Mouse (Mus musculus) cerebellum, postnatal 25 days (tissue): Measurements from ENCODE around the gene Ngdn.
"Not testable (repeated sequence)": the region's sequence is repeated elsewhere in the genome, so short reads cannot be mapped to it uniquely, and the experiment has no call there.

Source experiments
- DNase-seq, 2 experiments: peaks; one replicate each; pipeline ENCODE4 v3.0.0; 2021; ENCODE audit warnings: mixed read lengths in 2 of 2

Ngdn gene

GRCm38 (mm10) chr14:55014991-55015766, at the start of gene Ngdn:
Gene Ngdn (plus strand): TSS chr14:55015454.
- peak; percentile 99 to 100 for DNase-seq

- DNase-seq: no peak
Measured at GRCm38 (mm10) chr14:54965631-54966030, 49.6 kb upstream of the Ngdn start.

- no peak for DNase-seq
Measured at GRCm38 (mm10) chr14:54966320-54966977, 48.8 kb upstream of the Ngdn start, which contains the start of gene Myh6. Gene Myh6 (minus strand): TSS chr14:54966927.

GRCm38 (mm10) chr14:54967874-54968273, 47.4 kb upstream of the Ngdn start:
- DNase-seq: no peak

GRCm38 (mm10) chr14:54968344-54968743, 46.9 kb upstream of the Ngdn start:
- no peak for DNase-seq

GRCm38 (mm10) chr14:54972786-54973185, 42.5 kb upstream of the Ngdn start:
- not testable (repeated sequence) for DNase-seq

GRCm38 (mm10) chr14:54974068-54974791, 41.0 kb upstream of the Ngdn start:
- DNase-seq: no peak

- DNase-seq: no peak
Measured at GRCm38 (mm10) chr14:54976633-54977032, 38.6 kb upstream of the Ngdn start, which contains the start of gene Gm17428. Gene Gm17428 (plus strand): TSS chr14:54976933.

- DNase-seq: no peak
Measured at GRCm38 (mm10) chr14:54978664-54979063, 36.6 kb upstream of the Ngdn start.

- DNase-seq: no peak
Measured at GRCm38 (mm10) chr14:54981934-54982333, 33.3 kb upstream of the Ngdn start.

GRCm38 (mm10) chr14:54988350-54988874, 26.8 kb upstream of the Ngdn start:
- not testable (repeated sequence) for DNase-seq

- no peak for DNase-seq
Measured at GRCm38 (mm10) chr14:54988882-54989281, 26.4 kb upstream of the Ngdn start.

- DNase-seq: no peak
Measured at GRCm38 (mm10) chr14:54989886-54990441, 25.3 kb upstream of the Ngdn start.

GRCm38 (mm10) chr14:54992196-54992595, 23.1 kb upstream of the Ngdn start:
- no peak for DNase-seq

GRCm38 (mm10) chr14:54993636-54994035, 21.6 kb upstream of the Ngdn start:
- no peak for DNase-seq

- DNase-seq: no peak
Measured at GRCm38 (mm10) chr14:54994136-54994868, 21.0 kb upstream of the Ngdn start, which contains the start of gene Myh7. Gene Myh7 (minus strand): TSS chr14:54994626.

- no peak for DNase-seq
Measured at GRCm38 (mm10) chr14:54994869-54995186, 20.4 kb upstream of the Ngdn start.

- no peak for DNase-seq
Measured at GRCm38 (mm10) chr14:54995457-54996138, 19.7 kb upstream of the Ngdn start.

GRCm38 (mm10) chr14:54996793-54997192, 18.5 kb upstream of the Ngdn start:
- DNase-seq: no peak

GRCm38 (mm10) chr14:54997297-54997696, 18.0 kb upstream of the Ngdn start:
- no peak for DNase-seq

GRCm38 (mm10) chr14:54998680-54999079, 16.6 kb upstream of the Ngdn start:
- no peak for DNase-seq

- not testable (repeated sequence) for DNase-seq
Measured at GRCm38 (mm10) chr14:54999868-55000267, 15.4 kb upstream of the Ngdn start.
